Comparison of ENCODE assay signal across 33 mouse cellular contexts in the genomic region with DNA sequence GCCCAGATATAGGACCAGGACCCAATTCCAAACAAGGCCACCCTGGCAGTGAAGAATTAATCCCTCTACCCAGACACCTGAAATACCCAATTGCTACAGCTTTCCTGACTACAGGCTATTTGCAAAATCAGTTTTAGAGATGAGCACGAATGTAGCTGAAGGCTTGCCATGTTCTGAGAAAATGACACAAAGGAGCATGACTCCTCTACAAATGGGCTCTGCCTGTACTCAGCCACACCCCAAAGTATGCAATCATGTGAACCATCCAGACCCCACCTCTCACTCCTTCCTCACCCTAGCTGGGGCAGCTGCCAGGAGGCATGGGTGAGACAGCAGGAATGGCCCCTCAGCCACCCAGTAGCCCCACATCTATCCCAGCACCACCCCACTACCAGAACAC. TPM values are rescaled to one million over a fixed set of nuclear protein-coding genes. Genes with fewer than 3 reads are reported as not detected.
A peak's percentile ranks its signal among the peaks of the same experiment; 100 is the strongest.
DNase-seq lines count a peak whose midpoint lies in the region; ATAC-seq and TF ChIP-seq lines count a peak whose summit lies in the region.
"Had no signal": no experiment of that assay in that cellular context is flagged by ENCODE, and none has a peak within 500 bp of the region (broad histone marks: within the 10 kb centered on the region; RNA-seq: fewer than 3 reads in every experiment).

No protein-coding gene starts in this region.

- H3K27ac ChIP-seq in kidney, embryonic 16.5 days (ENCODE audit: low read length), result 0 out of 2 replicates have a peak overlapping the region, but pooled peaks have one; percentile 3
- no peak overlapping the region for H3K27ac ChIP-seq in kidney, adult 2 months (ENCODE audit: insufficient read depth, low read depth, low read length)
- peak overlapping the region; percentile 12; the same call in 1 of the 2 replicates for H3K27ac ChIP-seq in lung, postnatal 0 days (ENCODE audit: low read length)
- H3K27ac ChIP-seq in bone marrow macrophage, adult 2 months (ENCODE audit: insufficient read depth, low read depth, low read length), result 0 out of 2 replicates have a peak overlapping the region, but pooled peaks have one; percentile 69
- peak overlapping the region; percentile 90 for H3K27ac ChIP-seq in macrophage
- H3K27ac ChIP-seq: embryonic facial prominence, embryonic 10.5 days; embryonic facial prominence, embryonic 15.5 days; forebrain, embryonic 12.5 days; hindbrain, embryonic 14.5 days; kidney, postnatal 0 days; limb, embryonic 10.5 days; limb, embryonic 15.5 days; midbrain, embryonic 10.5 days; midbrain, embryonic 15.5 days had no signal

- no peaks in the 10 kb centered on the region for H3K36me3 ChIP-seq in kidney, embryonic 16.5 days (ENCODE audit: insufficient read depth, low read length)
- no peaks in the 10 kb centered on the region for H3K36me3 ChIP-seq in kidney, adult 2 months (ENCODE audit: control insufficient read depth, insufficient read depth, low read length)
- no peaks in the 10 kb centered on the region for H3K36me3 ChIP-seq in lung, postnatal 0 days (ENCODE audit: insufficient read depth, low read length)
- H3K36me3 ChIP-seq in macrophage (ENCODE audit: inconsistent target), result no peaks in the 10 kb centered on the region
- H3K36me3 ChIP-seq: embryonic facial prominence, embryonic 15.5 days; forebrain, embryonic 12.5 days; heart, embryonic 12.5 days; midbrain, embryonic 15.5 days had no signal

- no peak for TF ChIP-seq POLR2A in kidney, adult 2 months (IDR thresholded peaks at IDR 0.05; ENCODE audit: low read depth, low read length)
- no peak for TF ChIP-seq POLR2A in bone marrow macrophage, adult 2 months (IDR thresholded peaks at IDR 0.05; ENCODE audit: borderline replicate concordance, low read depth, low read length)

- no peak overlapping the region for H3K4me2 ChIP-seq in kidney, embryonic 16.5 days (replicated peaks; ENCODE audit: low read depth, low read length)
- no peak overlapping the region for H3K4me2 ChIP-seq in lung, postnatal 0 days (replicated peaks; ENCODE audit: low read depth, low read length)
- H3K4me2 ChIP-seq: embryonic facial prominence, embryonic 15.5 days; forebrain, embryonic 12.5 days; heart, embryonic 12.5 days; hindbrain, embryonic 14.5 days; limb, embryonic 15.5 days; midbrain, embryonic 15.5 days had no signal

- peaks cover 93% of the 10 kb centered on the region for H3K79me2 ChIP-seq in macrophage (ENCODE audit: inconsistent target)

- no peak for DNase-seq in kidney, adult 2 months
- no peak for DNase-seq in lung, postnatal 0 days (ENCODE audit: low spot score)
- DNase-seq in lung, postnatal 25 days (ENCODE audit: low spot score), result no peak
- no peak for DNase-seq in spleen, postnatal 4 days (ENCODE audit: low spot score in 2 of 2)
- DNase-seq in cerebellum, postnatal 25 days, result no peak
- DNase-seq: adrenal gland, adult 8-10 months; cerebellum, adult 18-20 months; cerebellum, postnatal 10 days; forebrain, postnatal 0 days; gastrocnemius, postnatal 10 days; heart, postnatal 10 days; kidney, adult 11 months; lung, adult 2 months; lung, postnatal 4 days; right cerebral cortex, postnatal 25 days; thymus, adult 2 months; thymus, postnatal 4 days had no signal

- H3K4me3 ChIP-seq in kidney, embryonic 16.5 days (ENCODE audit: low read length), result no peak overlapping the region
- no peak overlapping the region for H3K4me3 ChIP-seq in kidney, adult 2 months (ENCODE audit: insufficient read depth, low read depth, low read length)
- no peak overlapping the region for H3K4me3 ChIP-seq in lung, postnatal 0 days (ENCODE audit: low read depth, low read length)
- no peak overlapping the region for H3K4me3 ChIP-seq in bone marrow macrophage, adult 2 months (ENCODE audit: insufficient read depth, low read length)
- no peak overlapping the region for H3K4me3 ChIP-seq in macrophage (ENCODE audit: inconsistent target)
- H3K4me3 ChIP-seq: embryonic facial prominence, embryonic 10.5 days; embryonic facial prominence, embryonic 15.5 days; forebrain, embryonic 12.5 days; heart, embryonic 12.5 days; limb, embryonic 10.5 days; limb, embryonic 15.5 days; midbrain, embryonic 10.5 days; midbrain, embryonic 15.5 days had no signal

- no peak for TF ChIP-seq CTCF in kidney, adult 2 months (conservative IDR thresholded peaks at IDR 0.05; ENCODE audit: insufficient read depth, insufficient read length, low read depth, low read length)
- TF ChIP-seq CTCF in lung, postnatal 0 days (IDR thresholded peaks at IDR 0.05), result no peak
- TF ChIP-seq CTCF in bone marrow macrophage, adult 2 months (IDR thresholded peaks at IDR 0.05; ENCODE audit: low read depth, low read length), result no peak

- ATAC-seq in kidney, embryonic 16.5 days (ENCODE audit: low FRiP score, low TSS enrichment), result no peak
- ATAC-seq in lung, postnatal 0 days, result no peak
- ATAC-seq: activated CD4-positive, CD25-positive, alpha-beta regulatory T cell, adult 4 months; CD4-positive, CD25-positive, alpha-beta regulatory T cell, adult 4 months; forebrain, postnatal 0 days; midbrain, embryonic 15.5 days had no signal

- H3K9ac ChIP-seq in kidney, embryonic 16.5 days (replicated peaks; ENCODE audit: low read length), result no peak overlapping the region
- no peak overlapping the region for H3K9ac ChIP-seq in lung, postnatal 0 days (replicated peaks; ENCODE audit: low read depth)
- H3K9ac ChIP-seq: embryonic facial prominence, embryonic 15.5 days; forebrain, embryonic 12.5 days; forebrain, postnatal 0 days; heart, embryonic 12.5 days; hindbrain, embryonic 14.5 days; limb, embryonic 15.5 days; midbrain, embryonic 15.5 days had no signal

- 90% methylated on average over 1 of the region's 1 CpGs for WGBS in kidney, embryonic 16.5 days
- 48% methylated on average over 1 of the region's 1 CpGs for WGBS in kidney, adult 2 months
- WGBS in lung, postnatal 0 days, result 68% methylated on average over 1 of the region's 1 CpGs
- 77% methylated on average over 1 of the region's 1 CpGs for WGBS in macrophage (ENCODE audit: missing documents)

- no peaks in the 10 kb centered on the region for H3K27me3 ChIP-seq in kidney, embryonic 16.5 days (ENCODE audit: insufficient read depth, low read length)
- H3K27me3 ChIP-seq in kidney, adult 2 months (replicated peaks; ENCODE audit: control insufficient read depth, insufficient read depth, low read length), result no peaks in the 10 kb centered on the region
- H3K27me3 ChIP-seq in lung, postnatal 0 days (replicated peaks; ENCODE audit: insufficient read depth, low read length), result no peaks in the 10 kb centered on the region
- H3K27me3 ChIP-seq: embryonic facial prominence, embryonic 15.5 days; forebrain, embryonic 12.5 days; heart, embryonic 12.5 days; limb, embryonic 15.5 days; midbrain, embryonic 15.5 days had no signal

- TF ChIP-seq EP300 in lung, postnatal 0 days (IDR thresholded peaks at IDR 0.05), result no peak

- H3K9me3 ChIP-seq in kidney, embryonic 16.5 days (ENCODE audit: low read length), result no peaks in the 10 kb centered on the region
- no peaks in the 10 kb centered on the region for H3K9me3 ChIP-seq in lung, postnatal 0 days (ENCODE audit: low read length)
- H3K9me3 ChIP-seq: embryonic facial prominence, embryonic 10.5 days; embryonic facial prominence, embryonic 15.5 days; forebrain, embryonic 12.5 days; heart, embryonic 12.5 days; limb, embryonic 10.5 days; limb, embryonic 15.5 days; midbrain, embryonic 10.5 days; midbrain, embryonic 15.5 days had no signal

- peaks cover 74% of the 10 kb centered on the region for H3K4me1 ChIP-seq in kidney, embryonic 16.5 days (ENCODE audit: insufficient read depth, low read length)
- peaks cover 61% of the 10 kb centered on the region for H3K4me1 ChIP-seq in kidney, adult 2 months (ENCODE audit: control insufficient read depth, insufficient read depth, low read length)
- peaks cover 33% of the 10 kb centered on the region; the same call in 1 of the 2 replicates for H3K4me1 ChIP-seq in lung, postnatal 0 days (ENCODE audit: insufficient read depth, low read depth, low read length)
- peaks cover 67% of the 10 kb centered on the region for H3K4me1 ChIP-seq in bone marrow macrophage, adult 2 months (ENCODE audit: control insufficient read depth, insufficient read depth, low read length)

RNA-seq across cellular contexts. Expression of a gene that starts 31.1 kb away (rescaled TPM):
- polyA plus RNA-seq in kidney, embryonic 16.5 days (2015; fragmentation: Nextera tagmentation; extraction: Ambion mirVana), result 138 and 144 TPM in 2 replicates
- polyA plus RNA-seq in kidney, adult 2 months (2012; rRNA removed), result 119 and 121 TPM in 2 replicates
- 77.3 and 84.9 TPM in 2 replicates for polyA plus RNA-seq in lung, postnatal 0 days (2015; fragmentation: Nextera tagmentation; extraction: Ambion mirVana)
- 71.8 and 88.3 TPM in 2 replicates for polyA plus RNA-seq in bone marrow macrophage, adult 2 months (2012; ENCODE audit: insufficient read depth, insufficient read length, missing spikeins)
- 10 to 100 TPM; 13.5 to 89.6 (median 60.6) TPM for total RNA-seq in macrophage (2018; cell fraction: chromatin; rRNA removed)
- total RNA-seq in macrophage (2018; cell fraction: cytosol; rRNA removed), result 10 to 100 TPM; 26.7 to 98.5 (median 51.9) TPM
- total RNA-seq in macrophage (2018; cell fraction: nucleus; rRNA removed), result 100 to 1,000 TPM in 4 of 26 experiments, 10 to 100 TPM in 22; 29.7 to 119 (median 77.9) TPM
- polyA plus RNA-seq in macrophage (2018), result 51.5 to 93.5 TPM (median 73.8 TPM) in 3 replicates

RNA-seq across cellular contexts. Expression of a gene that starts 42.4 kb away (rescaled TPM):
- polyA plus RNA-seq in kidney, embryonic 16.5 days (2015; fragmentation: Nextera tagmentation; extraction: Ambion mirVana), result 0.81 and 0.99 TPM in 2 replicates
- 0.83 and 0.94 TPM in 2 replicates for polyA plus RNA-seq in kidney, adult 2 months (2012; rRNA removed)
- polyA plus RNA-seq in lung, postnatal 0 days (2015; fragmentation: Nextera tagmentation; extraction: Ambion mirVana), result 0.38 and 0.58 TPM in 2 replicates
- polyA plus RNA-seq in bone marrow macrophage, adult 2 months (2012; ENCODE audit: insufficient read depth, insufficient read length, missing spikeins), result 0.40 TPM in 1 of 2 replicates, not detected in the other
- total RNA-seq in macrophage (2018; cell fraction: chromatin; rRNA removed), result 10 to 100 TPM in 3 of 26 experiments, 1 to 10 TPM in 22, not detected in 1; 1.6 to 15.1 (median 4.5) TPM
- total RNA-seq in macrophage (2018; cell fraction: cytosol; rRNA removed), result under 1 TPM in 25 of 26 experiments, not detected in 1; 0.15 to 0.71 (median 0.33) TPM
- total RNA-seq in macrophage (2018; cell fraction: nucleus; rRNA removed), result 1 to 10 TPM in 21 of 26 experiments, under 1 TPM in 5; 0.36 to 6.4 (median 2.0) TPM
- polyA plus RNA-seq in macrophage (2018), result 0.16 to 0.45 TPM (median 0.20 TPM) in 3 replicates
- total RNA-seq: granulocyte monocyte progenitor cell, adult 5-6 weeks had no signal
- polyA plus RNA-seq: activated CD4-positive, CD25-positive, alpha-beta regulatory T cell, adult 4 months had no signal
